Mouse (Mus musculus): Measurements from ENCODE around the gene Hebp1. TPM values are rescaled to one million over a fixed set of nuclear protein-coding genes. Genes with fewer than 3 reads are reported as not detected.

Hebp1 gene
- polyA plus RNA-seq, 1 experiment, result 33.8 TPM

DNA sequence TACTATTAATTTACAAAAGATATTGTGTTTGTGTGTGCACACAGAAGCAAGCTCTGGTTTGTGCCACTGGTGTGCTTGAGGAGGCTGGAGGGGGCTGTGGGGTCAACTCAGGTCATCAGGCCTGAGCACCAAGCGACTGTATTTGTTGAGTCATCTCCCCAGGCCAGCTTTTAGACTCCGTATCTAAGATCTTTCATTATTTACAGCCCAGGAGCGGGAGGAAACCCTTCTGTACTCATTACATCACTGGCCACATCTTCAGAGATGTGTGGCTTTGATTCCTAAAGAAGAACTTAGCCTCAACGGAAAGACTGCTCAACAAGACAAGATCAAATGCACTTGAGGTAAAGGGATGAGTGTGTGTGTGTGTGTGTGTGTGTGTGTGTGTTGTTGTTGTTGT, 9.2 kb downstream of the Hebp1 start:
- WGBS, result 42% methylated on average over 4 of the region's 4 CpGs
- Histone ChIP-seq H3K4me3 (replicated peaks; ENCODE audit: extremely low read depth, low read depth, low read length) (no peak overlapping the region), H3K4me1 (ENCODE audit: control insufficient read depth, insufficient read depth, low read length) (no peaks in the 10 kb centered on the region)
- no peak for DNase-seq
- TF ChIP-seq POLR2A (IDR thresholded peaks at IDR 0.05; ENCODE audit: borderline replicate concordance, extremely low read depth, low read depth, low read length), result no peak
- no peak for TF ChIP-seq CTCF (IDR thresholded peaks at IDR 0.05; ENCODE audit: insufficient read depth, low read length)

GRCm38 (mm10) chr6:135187076-135187917, 10.5 kb downstream of the Hebp1 start:
- no peak overlapping the region for H3K4me3 ChIP-seq (replicated peaks; ENCODE audit: extremely low read depth, low read depth, low read length)
- 50% methylated on average over 10 of the region's 10 CpGs for WGBS
- no peaks in the 10 kb centered on the region for H3K4me1 ChIP-seq (ENCODE audit: control insufficient read depth, insufficient read depth, low read length)
- DNase-seq, result no peak
- TF ChIP-seq POLR2A (IDR thresholded peaks at IDR 0.05; ENCODE audit: borderline replicate concordance, extremely low read depth, low read depth, low read length) (no peak), CTCF (IDR thresholded peaks at IDR 0.05; ENCODE audit: insufficient read depth, low read length) (no peak)

GRCm38 (mm10) chr6:135183961-135184360, 13.9 kb downstream of the Hebp1 start:
- no peaks in the 10 kb centered on the region for H3K4me1 ChIP-seq (ENCODE audit: control insufficient read depth, insufficient read depth, low read length)
- no peak for TF ChIP-seq CTCF (IDR thresholded peaks at IDR 0.05; ENCODE audit: insufficient read depth, low read length)
- TF ChIP-seq POLR2A (IDR thresholded peaks at IDR 0.05; ENCODE audit: borderline replicate concordance, extremely low read depth, low read depth, low read length), result no peak
- no peak for DNase-seq
- no peak overlapping the region for H3K4me3 ChIP-seq (replicated peaks; ENCODE audit: extremely low read depth, low read depth, low read length)
- WGBS, result 17% methylated on average over 8 of the region's 8 CpGs

GRCm38 (mm10) chr6:135182925-135183324, 14.9 kb downstream of the Hebp1 start:
- DNase-seq, result no peak
- no peaks in the 10 kb centered on the region for H3K4me1 ChIP-seq (ENCODE audit: control insufficient read depth, insufficient read depth, low read length)
- TF ChIP-seq POLR2A (IDR thresholded peaks at IDR 0.05; ENCODE audit: borderline replicate concordance, extremely low read depth, low read depth, low read length) (no peak), CTCF (IDR thresholded peaks at IDR 0.05; ENCODE audit: insufficient read depth, low read length) (0 out of 2 replicates have a peak, but pooled peaks have one; percentile 6)
- 57% methylated on average over 5 of the region's 5 CpGs for WGBS
- H3K4me3 ChIP-seq (replicated peaks; ENCODE audit: extremely low read depth, low read depth, low read length), result no peak overlapping the region

- no peak for TF ChIP-seq POLR2A (IDR thresholded peaks at IDR 0.05; ENCODE audit: borderline replicate concordance, extremely low read depth, low read depth, low read length)
- TF ChIP-seq CTCF (IDR thresholded peaks at IDR 0.05; ENCODE audit: insufficient read depth, low read length), result no peak
- H3K4me3 ChIP-seq (replicated peaks; ENCODE audit: extremely low read depth, low read depth, low read length), result no peak overlapping the region
- 50% methylated on average over 3 of the region's 3 CpGs for WGBS
These were observed 19.2 kb downstream of the Hebp1 start for GRCm38 (mm10) chr6:135178599-135178998.

GRCm38 (mm10) chr6:135177271-135177670, 20.6 kb downstream of the Hebp1 start:
- TF ChIP-seq POLR2A (IDR thresholded peaks at IDR 0.05; ENCODE audit: borderline replicate concordance, extremely low read depth, low read depth, low read length), result no peak
- TF ChIP-seq CTCF (IDR thresholded peaks at IDR 0.05; ENCODE audit: insufficient read depth, low read length), result no peak
- Histone ChIP-seq H3K4me1 (ENCODE audit: control insufficient read depth, insufficient read depth, low read length) (no peaks in the 10 kb centered on the region), H3K4me3 (replicated peaks; ENCODE audit: extremely low read depth, low read depth, low read length) (no peak overlapping the region)
- DNase-seq, result no peak

More at GRCm38 (mm10) chr6:135178599-135178998, 19.2 kb downstream of the Hebp1 start:
- H3K4me1 ChIP-seq (ENCODE audit: control insufficient read depth, insufficient read depth, low read length), result no peaks in the 10 kb centered on the region
- no peak for DNase-seq

DNA sequence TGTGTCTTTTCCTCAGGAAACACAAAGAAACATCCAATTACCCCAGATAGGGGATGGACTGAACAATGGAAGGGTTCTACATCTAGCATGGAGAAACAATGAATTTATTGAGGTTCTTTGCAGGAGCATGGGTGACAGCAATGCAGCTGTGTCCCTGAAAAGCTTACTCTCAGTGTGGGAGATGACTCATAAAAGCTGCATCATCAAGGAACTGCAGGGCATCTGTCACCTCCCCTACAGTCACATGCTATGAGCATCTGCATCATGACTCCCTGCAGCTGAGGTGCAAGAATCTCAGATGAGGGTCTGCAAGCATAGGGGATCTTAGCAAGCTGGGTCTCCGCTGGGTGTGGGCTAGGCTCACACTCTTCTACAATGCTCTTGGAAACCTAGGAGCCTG, 22.8 kb downstream of the Hebp1 start:
- Histone ChIP-seq H3K4me1 (ENCODE audit: control insufficient read depth, insufficient read depth, low read length) (no peaks in the 10 kb centered on the region), H3K4me3 (replicated peaks; ENCODE audit: extremely low read depth, low read depth, low read length) (no peak overlapping the region)
- WGBS, result 96% methylated on average over 1 of the region's 1 CpGs
- no peak for DNase-seq
- no peak for TF ChIP-seq CTCF (IDR thresholded peaks at IDR 0.05; ENCODE audit: insufficient read depth, low read length)
- TF ChIP-seq POLR2A (IDR thresholded peaks at IDR 0.05; ENCODE audit: borderline replicate concordance, extremely low read depth, low read depth, low read length), result no peak

DNA sequence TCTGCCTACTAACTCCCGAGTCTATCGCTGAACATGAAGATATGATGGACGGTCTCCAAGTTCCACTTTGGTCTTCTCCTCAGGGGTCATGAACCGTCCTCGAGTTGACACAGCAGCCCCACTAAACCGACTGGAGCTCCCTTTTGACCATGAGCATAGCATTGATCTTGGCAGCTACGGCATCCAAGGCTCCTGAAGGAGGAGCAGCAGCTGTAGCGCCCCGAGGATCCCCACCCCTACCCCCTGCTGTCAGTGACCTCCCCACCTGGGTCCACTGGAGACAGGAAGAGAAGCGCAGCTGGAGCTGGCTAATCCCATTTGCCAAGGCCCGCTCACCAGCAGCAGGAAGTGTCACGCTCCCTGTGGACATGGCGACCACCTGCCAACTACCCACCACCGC, 26.1 kb downstream of the Hebp1 start:
- H3K4me3 ChIP-seq (replicated peaks; ENCODE audit: extremely low read depth, low read depth, low read length), result no peak overlapping the region
- no peak for DNase-seq
- peaks cover 3% of the 10 kb centered on the region; the same call in 1 of the 2 replicates for H3K4me1 ChIP-seq (ENCODE audit: control insufficient read depth, insufficient read depth, low read length)
- 76% methylated on average over 14 of the region's 14 CpGs for WGBS
- TF ChIP-seq POLR2A (IDR thresholded peaks at IDR 0.05; ENCODE audit: borderline replicate concordance, extremely low read depth, low read depth, low read length) (no peak), CTCF (IDR thresholded peaks at IDR 0.05; ENCODE audit: insufficient read depth, low read length) (no peak)

- WGBS, result 79% methylated on average over 3 of the region's 3 CpGs
- Histone ChIP-seq H3K4me1 (ENCODE audit: control insufficient read depth, insufficient read depth, low read length) (peaks cover 3% of the 10 kb centered on the region; the same call in 1 of the 2 replicates), H3K4me3 (replicated peaks; ENCODE audit: extremely low read depth, low read depth, low read length) (no peak overlapping the region)
- TF ChIP-seq POLR2A (IDR thresholded peaks at IDR 0.05; ENCODE audit: borderline replicate concordance, extremely low read depth, low read depth, low read length) (no peak), CTCF (IDR thresholded peaks at IDR 0.05; ENCODE audit: insufficient read depth, low read length) (no peak)
- DNase-seq, result no peak
These were observed 28.6 kb downstream of the Hebp1 start for GRCm38 (mm10) chr6:135169246-135169645.

DNA sequence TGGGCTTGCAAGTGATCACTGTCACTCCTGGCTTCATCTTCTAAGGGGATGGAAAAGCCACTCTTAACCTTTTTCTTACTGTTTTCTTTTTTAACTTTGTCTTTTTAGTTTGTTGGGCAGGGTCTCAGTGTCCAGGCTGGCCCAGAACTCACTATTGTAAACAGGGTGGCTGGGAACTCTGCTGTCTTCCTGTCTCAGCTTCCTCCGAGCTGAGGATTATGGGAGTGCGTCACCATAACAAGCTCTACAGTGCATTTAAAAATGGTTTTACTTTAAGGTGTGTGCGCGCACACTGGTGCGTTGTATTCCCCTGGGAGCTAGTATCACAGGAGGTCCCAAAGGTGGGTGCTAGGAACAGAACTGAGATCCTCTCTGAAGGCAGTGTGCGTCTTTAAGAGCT, 29.4 kb downstream of the Hebp1 start:
- DNase-seq, result no peak
- TF ChIP-seq POLR2A (IDR thresholded peaks at IDR 0.05; ENCODE audit: borderline replicate concordance, extremely low read depth, low read depth, low read length), result no peak
- no peak for TF ChIP-seq CTCF (IDR thresholded peaks at IDR 0.05; ENCODE audit: insufficient read depth, low read length)
- Histone ChIP-seq H3K4me3 (replicated peaks; ENCODE audit: extremely low read depth, low read depth, low read length) (peak overlapping the region; percentile 99), H3K4me1 (ENCODE audit: control insufficient read depth, insufficient read depth, low read length) (peaks cover 3% of the 10 kb centered on the region; the same call in 1 of the 2 replicates)
- WGBS, result 78% methylated on average over 6 of the region's 6 CpGs
